Comparison of ENCODE assay signal across 12 mouse cellular contexts in the genomic region with DNA sequence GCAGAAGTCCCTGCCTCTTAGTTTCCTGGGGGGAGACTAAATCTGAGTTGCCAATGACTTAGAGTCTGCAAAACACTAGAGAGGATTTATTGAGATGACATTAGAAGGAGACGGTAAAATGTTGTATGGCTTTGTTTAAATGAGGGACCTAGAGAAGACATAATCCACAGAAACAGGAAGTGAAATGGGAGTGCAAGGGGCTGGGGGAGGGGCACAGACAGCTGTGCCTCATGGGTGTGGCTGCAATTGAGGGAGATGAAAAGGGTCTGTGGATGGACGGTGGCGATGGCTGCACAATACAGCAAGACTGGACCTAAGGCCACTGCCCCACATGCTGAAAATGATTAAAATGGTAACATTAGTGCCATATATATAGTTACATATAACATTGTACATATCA. TPM values are rescaled to one million over a fixed set of nuclear protein-coding genes. Genes with fewer than 3 reads are reported as not detected.
DNase-seq lines count a peak whose midpoint lies in the region; ATAC-seq and TF ChIP-seq lines count a peak whose summit lies in the region.
"Had no signal": no experiment of that assay in that cellular context is flagged by ENCODE, and none has a peak within 500 bp of the region (broad histone marks: within the 10 kb centered on the region; RNA-seq: fewer than 3 reads in every experiment).

No protein-coding gene starts in this region.

- H3K4me1 ChIP-seq in liver, embryonic 11.5 days (replicated peaks; ENCODE audit: control insufficient read depth, insufficient read depth, low read length) = peaks cover 43% of the 10 kb centered on the region
- H3K4me1 ChIP-seq in spleen, adult 2 months (ENCODE audit: control insufficient read depth, insufficient read depth, insufficient read length) = peaks cover 39% of the 10 kb centered on the region; the same call in 1 of the 2 replicates
- H3K4me1 ChIP-seq in hindbrain, embryonic 16.5 days (ENCODE audit: control insufficient read depth, insufficient read depth, low read depth, low read length) = no peaks in the 10 kb centered on the region
- no peaks in the 10 kb centered on the region for H3K4me1 ChIP-seq in forebrain, embryonic 13.5 days
- H3K4me1 ChIP-seq: limb, embryonic 13.5 days had no signal

- WGBS in liver, embryonic 11.5 days = 22% methylated on average over 3 of the region's 3 CpGs
- 4% methylated on average over 3 of the region's 3 CpGs for WGBS in spleen, adult 2 months
- 57% methylated on average over 3 of the region's 3 CpGs for WGBS in hindbrain, embryonic 16.5 days
- WGBS in forebrain, embryonic 13.5 days = 61% methylated on average over 3 of the region's 3 CpGs

- H3K36me3 ChIP-seq in liver, embryonic 11.5 days (ENCODE audit: control insufficient read depth, insufficient read depth, low read length) = no peaks in the 10 kb centered on the region
- no peaks in the 10 kb centered on the region for H3K36me3 ChIP-seq in spleen, adult 2 months (ENCODE audit: control insufficient read depth, insufficient read depth, low read length)
- H3K36me3 ChIP-seq in hindbrain, embryonic 16.5 days (ENCODE audit: control insufficient read depth, insufficient read depth, low read length) = no peaks in the 10 kb centered on the region
- H3K36me3 ChIP-seq in forebrain, embryonic 13.5 days (ENCODE audit: poor library complexity, severe bottlenecking) = no peaks in the 10 kb centered on the region
- H3K36me3 ChIP-seq: embryonic facial prominence, embryonic 12.5 days; limb, embryonic 13.5 days had no signal

- no peaks in the 10 kb centered on the region for H3K9me3 ChIP-seq in liver, embryonic 11.5 days (ENCODE audit: control insufficient read depth, low read length)
- H3K9me3 ChIP-seq in hindbrain, embryonic 16.5 days (ENCODE audit: control insufficient read depth, low read length) = no peaks in the 10 kb centered on the region
- H3K9me3 ChIP-seq in forebrain, embryonic 13.5 days (replicated peaks) = no peaks in the 10 kb centered on the region
- H3K9me3 ChIP-seq: embryonic facial prominence, embryonic 12.5 days; limb, embryonic 13.5 days had no signal

- TF ChIP-seq CTCF in spleen, adult 2 months (IDR thresholded peaks at IDR 0.05; ENCODE audit: extremely low read depth, insufficient read depth, insufficient read length, insufficient replicate concordance) = no peak

- TF ChIP-seq POLR2A in spleen, adult 2 months (IDR thresholded peaks at IDR 0.05; ENCODE audit: low read depth, low read length) = no peak

- peak overlapping the region; percentile 13; the same call in 1 of the 2 replicates for H3K4me2 ChIP-seq in liver, embryonic 11.5 days
- no peak overlapping the region for H3K4me2 ChIP-seq in hindbrain, embryonic 16.5 days (ENCODE audit: low read length)
- H3K4me2 ChIP-seq in forebrain, embryonic 13.5 days = no peak overlapping the region
- H3K4me2 ChIP-seq: embryonic facial prominence, embryonic 12.5 days; limb, embryonic 13.5 days had no signal

- H3K4me3 ChIP-seq in liver, embryonic 11.5 days (ENCODE audit: low read depth, low read length) = no peak overlapping the region
- H3K4me3 ChIP-seq in spleen, adult 2 months (ENCODE audit: extremely low read depth, insufficient read depth, insufficient read length) = no peak overlapping the region
- H3K4me3 ChIP-seq in hindbrain, embryonic 16.5 days (ENCODE audit: low read length) = no peak overlapping the region
- H3K4me3 ChIP-seq in forebrain, embryonic 13.5 days = no peak overlapping the region
- H3K4me3 ChIP-seq: embryonic facial prominence, embryonic 12.5 days; heart, adult 2 months; limb, embryonic 13.5 days had no signal

- H3K27me3 ChIP-seq in liver, embryonic 11.5 days (replicated peaks; ENCODE audit: control insufficient read depth, insufficient read depth, low read length) = no peaks in the 10 kb centered on the region
- H3K27me3 ChIP-seq in spleen, adult 2 months (ENCODE audit: control insufficient read depth, insufficient read depth, low read length) = no peaks in the 10 kb centered on the region
- no peaks in the 10 kb centered on the region for H3K27me3 ChIP-seq in hindbrain, embryonic 16.5 days (replicated peaks; ENCODE audit: control insufficient read depth, insufficient read depth, low read length)
- no peaks in the 10 kb centered on the region for H3K27me3 ChIP-seq in forebrain, embryonic 13.5 days
- H3K27me3 ChIP-seq: embryonic facial prominence, embryonic 12.5 days; limb, embryonic 13.5 days had no signal

- peak; percentile 74 to 80 for DNase-seq in B cell, adult 2 months
- DNase-seq in liver, embryonic 11.5 days (ENCODE audit: low spot score) = no peak
- DNase-seq in spleen, adult 2 months (ENCODE audit: low read depth in 1 of 2, low spot score in 2 of 2) = peak in 1 of 2 experiments; percentile 62
- DNase-seq in layer of hippocampus, postnatal 10 days (ENCODE audit: low spot score in 2 of 2) = no peak
- DNase-seq: adrenal gland, adult 2 months; kidney, adult 8-10 months had no signal

- H3K9ac ChIP-seq in liver, embryonic 11.5 days (ENCODE audit: low read depth, low read length) = no peak overlapping the region
- H3K9ac ChIP-seq in hindbrain, embryonic 16.5 days (ENCODE audit: low read depth, low read length) = no peak overlapping the region
- H3K9ac ChIP-seq in forebrain, embryonic 13.5 days = no peak overlapping the region
- H3K9ac ChIP-seq: embryonic facial prominence, embryonic 12.5 days; limb, embryonic 13.5 days had no signal

- ATAC-seq in CD4-positive, CD25-positive, alpha-beta regulatory T cell, adult 4 months = peak; percentile 58
- 0 out of 2 replicates have a peak, but pooled peaks have one; percentile 15 for ATAC-seq in liver, embryonic 11.5 days (replicated peaks; ENCODE audit: low FRiP score)
- no peak for ATAC-seq in hindbrain, embryonic 16.5 days
- ATAC-seq in forebrain, embryonic 13.5 days = no peak

- H3K27ac ChIP-seq in liver, embryonic 11.5 days (ENCODE audit: low read depth, low read length) = peak overlapping the region; percentile 99
- H3K27ac ChIP-seq in spleen, adult 2 months (ENCODE audit: insufficient read depth, low read length) = peak overlapping the region; percentile 67
- no peak overlapping the region for H3K27ac ChIP-seq in hindbrain, embryonic 16.5 days (ENCODE audit: low read depth, low read length)
- H3K27ac ChIP-seq in forebrain, embryonic 13.5 days = no peak overlapping the region
- H3K27ac ChIP-seq: embryonic facial prominence, embryonic 12.5 days; limb, embryonic 13.5 days had no signal

RNA-seq across cellular contexts. Expression of a gene that starts 56.7 kb away (rescaled TPM):
- polyA plus RNA-seq in CD4-positive, CD25-positive, alpha-beta regulatory T cell, adult 4 months (2017; shearing (Covaris generic)) = not detected
- polyA plus RNA-seq in liver, embryonic 11.5 days (2014; fragmentation: Nextera tagmentation; extraction: Ambion mirVana) = 25.7 and 26.9 TPM in 2 replicates
- 0.49 and 0.52 TPM in 2 replicates for polyA plus RNA-seq in spleen, adult 2 months (2012; rRNA removed)
- polyA plus RNA-seq in hindbrain, embryonic 16.5 days (2015; fragmentation: Nextera tagmentation; extraction: Ambion mirVana) = 5.6 and 6.6 TPM in 2 replicates
- 1 to 10 TPM; 1.8 to 2.8 TPM for total RNA-seq in layer of hippocampus, postnatal 10 days (2021)
- 2.5 and 2.9 TPM in 2 replicates for polyA plus RNA-seq in forebrain, embryonic 13.5 days (2015; fragmentation: Nextera tagmentation; extraction: Ambion mirVana)

Comparison
In these comparisons a context has a peak if more than half of its experiments do, and no peak if none do; other contexts are left out.
1. DNase-seq: peak in B cell, adult 2 months (2 of 2); none in liver, embryonic 11.5 days (single experiment) and layer of hippocampus, postnatal 10 days (0 of 2).
2. ATAC-seq: peak in CD4-positive, CD25-positive, alpha-beta regulatory T cell, adult 4 months (single experiment) and liver, embryonic 11.5 days (single experiment); none in hindbrain, embryonic 16.5 days (single experiment) and forebrain, embryonic 13.5 days (single experiment).
3. H3K27ac ChIP-seq: peak in liver, embryonic 11.5 days (single experiment) and spleen, adult 2 months (single experiment); none in hindbrain, embryonic 16.5 days (single experiment) and forebrain, embryonic 13.5 days (single experiment).